Mouse (Mus musculus) heart, embryonic 10.5 days (tissue): Measurements from ENCODE around the gene Gpr107. TPM values are rescaled to one million over a fixed set of nuclear protein-coding genes. Genes with fewer than 3 reads are reported as not detected.

Experiments
- polyA plus RNA-seq: library from polyadenylated mRNA; unstranded; fragments of >200 nt; fragmentation: Nextera tagmentation; extraction: Ambion mirVana; gene quantifications from 2 replicates; pipeline ENCODE4 v1.2.1, GENCODE M21; 2016

The Gpr107 gene
- polyA plus RNA-seq, 1 experiment from 2014 or later: 37.4 TPM

Other genes with a start within 250 kb of the Gpr107 start
- 4.2 and 6.1 TPM in 2 replicates for gene Ptges, start 222.5 kb upstream of the Gpr107 start, polyA plus RNA-seq
- 24.6 and 25.4 TPM in 2 replicates for gene Tor1b, start 199.4 kb upstream of the Gpr107 start, polyA plus RNA-seq
- 65.1 and 80.5 TPM in 2 replicates for gene Tor1a, start 184.4 kb upstream of the Gpr107 start, polyA plus RNA-seq
- 36.9 and 42.6 TPM in 2 replicates for gene BC005624, start 170.1 kb upstream of the Gpr107 start, polyA plus RNA-seq
- 15.7 and 21.5 TPM in 2 replicates for gene Usp20, start 170.0 kb upstream of the Gpr107 start, polyA plus RNA-seq
- gene Fnbp1, start 10.3 kb upstream of the Gpr107 start, polyA plus RNA-seq: 17.7 and 21.6 TPM in 2 replicates
- gene Ncs1, start 93.5 kb downstream of the Gpr107 start, polyA plus RNA-seq: 44.7 and 51.8 TPM in 2 replicates
- gene Hmcn2, start 162.1 kb downstream of the Gpr107 start, polyA plus RNA-seq: 0.33 and 0.52 TPM in 2 replicates